Mouse (Mus musculus) spleen, adult 12 weeks (tissue): ENCODE measurements around the gene Zdhhc6.

Experiments
- DNase-seq: peaks from one replicate; pipeline ENCODE4 v3.0.0; 2022; ENCODE audit warnings: low spot score

The Zdhhc6 gene

GRCm38 (mm10) chr19:55257656-55258375, 58.0 kb downstream of the Zdhhc6 start:
- no peak for DNase-seq

- DNase-seq: no peak
Observed at GRCm38 (mm10) chr19:55256156-55256555, 59.7 kb downstream of the Zdhhc6 start.

- no peak for DNase-seq
Observed at GRCm38 (mm10) chr19:55254513-55255016, 61.3 kb downstream of the Zdhhc6 start.

- peak; percentile 54 for DNase-seq
Observed at GRCm38 (mm10) chr19:55253570-55254441, 62.0 kb downstream of the Zdhhc6 start.

GRCm38 (mm10) chr19:55253239-55253569, 62.6 kb downstream of the Zdhhc6 start:
- no peak for DNase-seq

GRCm38 (mm10) chr19:55251383-55252124, 64.3 kb downstream of the Zdhhc6 start, which contains the start of gene Acsl5:
Gene Acsl5 (plus strand): TSS chr19:55251938.
- DNase-seq: no peak

GRCm38 (mm10) chr19:55250451-55250850, 65.4 kb downstream of the Zdhhc6 start:
- no peak for DNase-seq

- DNase-seq: no peak
Observed at GRCm38 (mm10) chr19:55247991-55248520, 67.8 kb downstream of the Zdhhc6 start.

- DNase-seq: no peak
Observed at GRCm38 (mm10) chr19:55247563-55247962, 68.3 kb downstream of the Zdhhc6 start.

- DNase-seq: no peak
Observed at GRCm38 (mm10) chr19:55244791-55245231, 71.0 kb downstream of the Zdhhc6 start.

GRCm38 (mm10) chr19:55241186-55241645, 74.6 kb downstream of the Zdhhc6 start, which contains the start of gene Gucy2g:
Gene Gucy2g (minus strand): TSS chr19:55241236.
- no peak for DNase-seq

- DNase-seq: no peak
Observed at GRCm38 (mm10) chr19:55239766-55240426, 75.9 kb downstream of the Zdhhc6 start.

GRCm38 (mm10) chr19:55236564-55236963, 79.3 kb downstream of the Zdhhc6 start:
- no peak for DNase-seq

- no peak for DNase-seq
Observed at GRCm38 (mm10) chr19:55236026-55236425, 79.8 kb downstream of the Zdhhc6 start.

GRCm38 (mm10) chr19:55232136-55232535, 83.7 kb downstream of the Zdhhc6 start:
- no peak for DNase-seq

- no peak for DNase-seq
Observed at GRCm38 (mm10) chr19:55231081-55231480, 84.8 kb downstream of the Zdhhc6 start.

- no peak for DNase-seq
Observed at GRCm38 (mm10) chr19:55227135-55227534, 88.7 kb downstream of the Zdhhc6 start.

- DNase-seq: no peak
Observed at GRCm38 (mm10) chr19:55226621-55227020, 89.2 kb downstream of the Zdhhc6 start.

- DNase-seq: no peak
Observed at GRCm38 (mm10) chr19:55222268-55222667, 93.6 kb downstream of the Zdhhc6 start.
